Mouse (Mus musculus) brain, embryonic 18.5 days (tissue): ENCODE results near the gene Rtbdn.

Experiments
- DNase-seq: peaks from one replicate; pipeline ENCODE4 v3.0.0-alpha.2; 2012; ENCODE audit warnings: low read depth, low spot score

The Rtbdn gene

GRCm38 (mm10) chr8:84921596-84921995 lies 25.2 kb upstream of the Rtbdn start:
- no peak for DNase-seq

- no peak for DNase-seq
Observed at GRCm38 (mm10) chr8:84925557-84925956, 21.2 kb upstream of the Rtbdn start.

GRCm38 (mm10) chr8:84927513-84927912 lies 19.3 kb upstream of the Rtbdn start:
- DNase-seq: no peak

- no peak for DNase-seq
Observed at GRCm38 (mm10) chr8:84928456-84929306, 18.1 kb upstream of the Rtbdn start.

- no peak for DNase-seq
Observed at GRCm38 (mm10) chr8:84930582-84930981, 16.2 kb upstream of the Rtbdn start.

GRCm38 (mm10) chr8:84933767-84934559 lies 12.8 kb upstream of the Rtbdn start:
- DNase-seq: no peak

- no peak for DNase-seq
Observed at GRCm38 (mm10) chr8:84934860-84935259, 11.9 kb upstream of the Rtbdn start.

- no peak for DNase-seq
Observed at GRCm38 (mm10) chr8:84935489-84935888, 11.3 kb upstream of the Rtbdn start.

- DNase-seq: no peak
Observed at GRCm38 (mm10) chr8:84936041-84936961, 10.5 kb upstream of the Rtbdn start.

GRCm38 (mm10) chr8:84936962-84937546 lies 9.7 kb upstream of the Rtbdn start, which contains the start of gene Mast1:
Gene Mast1, minus strand, starts transcription at chr8:84937359.
- no peak for DNase-seq

GRCm38 (mm10) chr8:84937620-84938485 lies 8.9 kb upstream of the Rtbdn start:
- DNase-seq: no peak

- DNase-seq: no peak
Observed at GRCm38 (mm10) chr8:84943699-84944098, 3.1 kb upstream of the Rtbdn start.

- no peak for DNase-seq
Observed at GRCm38 (mm10) chr8:84944478-84945160, 2.2 kb upstream of the Rtbdn start.

GRCm38 (mm10) chr8:84945235-84945632 lies 1.6 kb upstream of the Rtbdn start:
- no peak for DNase-seq

GRCm38 (mm10) chr8:84945633-84946527 lies 911 bp upstream of the Rtbdn start:
- DNase-seq: no peak

GRCm38 (mm10) chr8:84947241-84947545 lies 402 bp downstream of the Rtbdn start:
- DNase-seq: no peak

GRCm38 (mm10) chr8:84949753-84950152 lies 3.0 kb downstream of the Rtbdn start:
- no peak for DNase-seq

- DNase-seq: no peak
Observed at GRCm38 (mm10) chr8:84952612-84953255, 5.9 kb downstream of the Rtbdn start.
